12 mouse cellular contexts compared by ENCODE assay signal in genomic region chr16:24517501-24518042, GRCm38 (mm10).
A peak's percentile ranks its signal among the peaks of the same experiment; 100 is the strongest.
DNase-seq lines count a peak whose midpoint lies in the region; ATAC-seq and TF ChIP-seq lines count a peak whose summit lies in the region.
"Had no signal": no experiment of that assay in that cellular context is flagged by ENCODE, and none has a peak within 500 bp of the region (broad histone marks: within the 10 kb centered on the region; RNA-seq: fewer than 3 reads in every experiment).

No protein-coding gene starts in this region.

- peaks cover 57% of the 10 kb centered on the region for H3K4me1 ChIP-seq in heart, embryonic 12.5 days (replicated peaks)
- peaks cover 27% of the 10 kb centered on the region; the same call in 1 of the 2 replicates for H3K4me1 ChIP-seq in lung, postnatal 0 days (ENCODE audit: insufficient read depth, low read depth, low read length)
- peaks cover 5% of the 10 kb centered on the region; the same call in 1 of the 2 replicates for H3K4me1 ChIP-seq in stomach, postnatal 0 days (replicated peaks; ENCODE audit: control insufficient read depth, insufficient read depth)

- WGBS in heart, embryonic 12.5 days: 60% methylated on average over 9 of the region's 9 CpGs
- WGBS in lung, postnatal 0 days: 48% methylated on average over 9 of the region's 9 CpGs
- WGBS in stomach, postnatal 0 days: 59% methylated on average over 9 of the region's 9 CpGs

- peak; percentile 6; the same call in 1 of the 2 replicates for TF ChIP-seq EP300 in lung, postnatal 0 days (IDR thresholded peaks at IDR 0.05)
- TF ChIP-seq EP300 in stomach, postnatal 0 days (optimal IDR thresholded peaks at IDR 0.05): no peak

- no peak for TF ChIP-seq CTCF in lung, postnatal 0 days (IDR thresholded peaks at IDR 0.05)
- no peak for TF ChIP-seq CTCF in stomach, postnatal 0 days (IDR thresholded peaks at IDR 0.05; ENCODE audit: low read depth)

- H3K27ac ChIP-seq in heart, embryonic 12.5 days (ENCODE audit: poor library complexity, severe bottlenecking): no peak overlapping the region
- H3K27ac ChIP-seq in lung, postnatal 0 days (ENCODE audit: low read length): no peak overlapping the region
- H3K27ac ChIP-seq in stomach, postnatal 0 days (replicated peaks): no peak overlapping the region
- H3K27ac ChIP-seq: limb, embryonic 10.5 days had no signal

- ATAC-seq in heart, embryonic 12.5 days (ENCODE audit: insufficient number of reproducible peaks, low FRiP score): no peak
- peak; percentile 58 for ATAC-seq in lung, postnatal 0 days
- no peak for ATAC-seq in stomach, postnatal 0 days (ENCODE audit: low FRiP score, low TSS enrichment)

- no peaks in the 10 kb centered on the region for H3K27me3 ChIP-seq in heart, embryonic 12.5 days (replicated peaks)
- no peaks in the 10 kb centered on the region for H3K27me3 ChIP-seq in lung, postnatal 0 days (replicated peaks; ENCODE audit: insufficient read depth, low read length)
- H3K27me3 ChIP-seq in stomach, postnatal 0 days (ENCODE audit: control insufficient read depth, insufficient read depth, low read length): no peaks in the 10 kb centered on the region
- H3K27me3 ChIP-seq: CH12.LX had no signal

- peak; percentile 49 to 66 for DNase-seq in heart, adult 18-20 months
- peak; percentile 15 for DNase-seq in thymus, postnatal 14 days
- no peak for DNase-seq in thymus, postnatal 36 days
- peak; percentile 66 for DNase-seq in lung, postnatal 0 days (ENCODE audit: low spot score)
- peak; percentile 35 for DNase-seq in stomach, postnatal 0 days (ENCODE audit: low spot score)
- DNase-seq in spleen, postnatal 36 days (ENCODE audit: low spot score in 2 of 2): no peak
- DNase-seq in cerebellum, adult 9-10 months: no peak
- DNase-seq: kidney, adult 18-20 months; spleen, adult 18-20 months had no signal

- H3K4me2 ChIP-seq in heart, embryonic 12.5 days: no peak overlapping the region
- H3K4me2 ChIP-seq in lung, postnatal 0 days (replicated peaks; ENCODE audit: low read depth, low read length): no peak overlapping the region
- no peak overlapping the region for H3K4me2 ChIP-seq in stomach, postnatal 0 days (replicated peaks; ENCODE audit: low read depth)

- no peak overlapping the region for H3K4me3 ChIP-seq in heart, embryonic 12.5 days
- H3K4me3 ChIP-seq in lung, postnatal 0 days (ENCODE audit: low read depth, low read length): no peak overlapping the region
- no peak overlapping the region for H3K4me3 ChIP-seq in stomach, postnatal 0 days (ENCODE audit: low read depth, low read length)
- H3K4me3 ChIP-seq: limb, embryonic 10.5 days had no signal

- H3K9me3 ChIP-seq in heart, embryonic 12.5 days (replicated peaks): no peaks in the 10 kb centered on the region
- no peaks in the 10 kb centered on the region for H3K9me3 ChIP-seq in lung, postnatal 0 days (ENCODE audit: low read length)
- H3K9me3 ChIP-seq in stomach, postnatal 0 days (ENCODE audit: control insufficient read depth, low read length): no peaks in the 10 kb centered on the region
- H3K9me3 ChIP-seq: limb, embryonic 10.5 days had no signal

- H3K36me3 ChIP-seq in heart, embryonic 12.5 days: no peaks in the 10 kb centered on the region
- H3K36me3 ChIP-seq in lung, postnatal 0 days (ENCODE audit: insufficient read depth, low read length): no peaks in the 10 kb centered on the region
- H3K36me3 ChIP-seq in stomach, postnatal 0 days (ENCODE audit: control insufficient read depth, insufficient read depth, low read length): no peaks in the 10 kb centered on the region
- H3K36me3 ChIP-seq: limb, embryonic 10.5 days had no signal

- no peak overlapping the region for H3K9ac ChIP-seq in heart, embryonic 12.5 days
- no peak overlapping the region for H3K9ac ChIP-seq in lung, postnatal 0 days (replicated peaks; ENCODE audit: low read depth)
- H3K9ac ChIP-seq in stomach, postnatal 0 days (ENCODE audit: low read length): no peak overlapping the region

Comparison
In these comparisons a context has a peak if more than half of its experiments do, and no peak if none do; other contexts are left out.
1. DNase-seq: peak in heart, adult 18-20 months (2 of 2), thymus, postnatal 14 days (single experiment), lung, postnatal 0 days (single experiment) and stomach, postnatal 0 days (single experiment); none in thymus, postnatal 36 days (0 of 2), spleen, postnatal 36 days (0 of 2) and cerebellum, adult 9-10 months (single experiment).